Mouse (Mus musculus) brown adipose tissue, adult 24 weeks (tissue): ENCODE data around the gene Dram1. TPM values are rescaled to one million over a fixed set of nuclear protein-coding genes. Genes with fewer than 3 reads are reported as not detected.
"Not testable (repeated sequence)": the region's sequence is repeated elsewhere in the genome, so short reads cannot be mapped to it uniquely, and the experiment has no call there.

Experiments used
- H3K27ac ChIP-seq: fragments of 200-500 bp; replicated peaks from 2 replicates; pipeline ENCODE4 v1.5.1; 2012; ENCODE audit warnings: low read depth, mild to moderate bottlenecking, low read length
- H3K4me1 ChIP-seq: fragments of 200-500 bp; 2 replicates; pipeline ENCODE4 v1.6.1; 2012; ENCODE audit warnings: low read length, mixed read lengths; ENCODE audit not compliant: control insufficient read depth, insufficient read depth, insufficient read length
- H3K4me3 ChIP-seq: fragments of 200-500 bp; 2 replicates; pipeline ENCODE4 v1.5.1; 2012; ENCODE audit warnings: low read depth, mild to moderate bottlenecking, low read length, moderate library complexity; ENCODE audit not compliant: insufficient read depth
- polyA plus RNA-seq: library from polyadenylated mRNA; stranded (reverse); fragments of >200 nt; gene quantifications from 2 replicates; pipeline ENCODE4 v1.2.4, GENCODE M21; 2012; ENCODE audit not compliant: missing spikeins, insufficient read depth, insufficient read length

Dram1 gene
- polyA plus RNA-seq, 1 experiment: 40.7 TPM

DNA sequence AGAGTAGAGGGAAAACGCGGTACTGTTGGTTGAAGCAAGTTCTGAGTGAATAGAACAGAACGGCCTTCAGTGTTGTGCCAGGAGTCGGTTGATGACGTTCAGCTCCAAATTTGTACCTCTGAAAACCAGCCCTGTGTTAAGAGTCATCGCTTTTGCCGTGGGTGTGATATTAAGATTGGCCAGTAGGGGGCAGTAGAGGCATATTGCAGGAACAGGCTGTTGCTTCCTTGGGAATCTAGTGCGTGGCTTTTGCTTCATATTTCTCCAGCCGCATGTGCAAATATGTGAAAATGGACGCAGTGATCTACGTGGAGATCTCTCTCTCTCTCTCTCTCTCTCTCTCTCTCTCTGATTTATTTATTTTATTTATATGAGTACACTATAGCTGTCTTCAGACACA is 2.1 kb downstream of the Dram1 start:
- peaks cover 3% of the 10 kb centered on the region for H3K4me1 ChIP-seq
- no peak overlapping the region for H3K27ac ChIP-seq
- no peak overlapping the region for H3K4me3 ChIP-seq

DNA sequence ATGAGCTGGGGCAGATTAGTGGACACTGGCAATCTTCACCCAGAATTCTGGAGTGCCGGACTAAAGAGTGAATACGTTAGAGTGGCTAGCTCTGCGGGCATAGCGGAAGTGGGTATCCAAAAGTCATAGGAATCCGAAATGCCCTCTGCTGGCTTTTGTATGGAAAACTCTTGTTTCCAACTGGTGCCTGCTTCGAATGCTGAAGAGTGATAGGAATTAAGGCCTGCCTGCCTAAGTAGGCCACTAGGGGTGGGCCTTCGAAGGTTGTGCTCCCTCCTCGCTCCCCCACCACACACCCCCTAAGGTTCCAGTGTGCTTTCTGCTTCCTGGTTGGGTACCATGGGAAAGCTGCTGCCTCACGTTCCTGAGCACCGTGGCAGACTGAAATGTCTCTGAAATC is 3.9 kb downstream of the Dram1 start:
- peaks cover 3% of the 10 kb centered on the region for H3K4me1 ChIP-seq
- H3K27ac ChIP-seq: no peak overlapping the region
- no peak overlapping the region for H3K4me3 ChIP-seq

DNA sequence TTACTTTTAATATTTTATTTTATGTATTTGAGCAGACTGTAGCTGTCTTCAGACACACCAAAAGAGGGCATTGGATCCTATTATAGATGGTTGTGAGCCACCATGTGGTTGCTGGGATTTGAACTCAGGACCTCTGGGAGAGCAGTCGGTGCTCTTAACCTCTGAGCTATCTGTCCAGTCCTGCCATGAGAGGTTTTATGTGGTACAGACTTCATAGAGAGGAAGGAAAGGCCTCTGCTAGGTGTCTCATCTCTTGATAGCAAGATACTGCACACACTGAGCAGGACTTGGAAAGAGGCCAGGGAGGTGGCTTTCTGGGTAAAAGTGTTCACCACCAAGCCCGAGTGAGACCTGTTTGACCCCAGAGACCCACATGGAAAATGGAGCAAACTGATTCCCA is 5.9 kb downstream of the Dram1 start:
- H3K4me1 ChIP-seq, H3K4me3 ChIP-seq, H3K27ac ChIP-seq: not testable (repeated sequence)

DNA sequence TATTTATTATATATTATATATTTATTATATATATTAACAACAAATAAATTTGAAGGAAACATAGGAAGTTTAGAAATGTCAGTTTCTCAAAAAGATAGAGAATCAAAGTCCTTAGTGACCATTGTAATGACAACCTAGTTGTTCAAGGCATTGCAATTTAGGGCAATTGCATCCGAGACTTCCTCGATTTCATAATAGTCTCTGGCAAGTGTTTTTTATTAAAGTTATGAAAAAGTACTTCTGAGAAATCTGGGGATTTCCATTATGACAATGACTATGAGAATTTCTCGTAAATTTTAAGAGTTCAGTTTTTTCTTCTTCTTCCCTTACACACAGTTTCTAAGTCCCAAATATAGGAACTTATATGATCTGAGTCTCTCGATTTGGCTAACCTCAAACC is 6.4 kb downstream of the Dram1 start:
- H3K4me3 ChIP-seq: no peak overlapping the region
- peaks cover 3% of the 10 kb centered on the region for H3K4me1 ChIP-seq
- H3K27ac ChIP-seq: no peak overlapping the region

GRCm38 (mm10) chr10:88371793-88372192 is 7.1 kb downstream of the Dram1 start:
- Histone ChIP-seq H3K4me1 (peaks cover 3% of the 10 kb centered on the region), H3K4me3 (no peak overlapping the region), H3K27ac (no peak overlapping the region)

GRCm38 (mm10) chr10:88369233-88369632 is 9.6 kb downstream of the Dram1 start:
- no peak overlapping the region for H3K4me3 ChIP-seq
- H3K27ac ChIP-seq: no peak overlapping the region
- peaks cover 3% of the 10 kb centered on the region for H3K4me1 ChIP-seq

GRCm38 (mm10) chr10:88364221-88364620 is 14.7 kb downstream of the Dram1 start:
- Histone ChIP-seq H3K4me3 (no peak overlapping the region), H3K27ac (peak overlapping the region; percentile 36), H3K4me1 (no peaks in the 10 kb centered on the region)

DNA sequence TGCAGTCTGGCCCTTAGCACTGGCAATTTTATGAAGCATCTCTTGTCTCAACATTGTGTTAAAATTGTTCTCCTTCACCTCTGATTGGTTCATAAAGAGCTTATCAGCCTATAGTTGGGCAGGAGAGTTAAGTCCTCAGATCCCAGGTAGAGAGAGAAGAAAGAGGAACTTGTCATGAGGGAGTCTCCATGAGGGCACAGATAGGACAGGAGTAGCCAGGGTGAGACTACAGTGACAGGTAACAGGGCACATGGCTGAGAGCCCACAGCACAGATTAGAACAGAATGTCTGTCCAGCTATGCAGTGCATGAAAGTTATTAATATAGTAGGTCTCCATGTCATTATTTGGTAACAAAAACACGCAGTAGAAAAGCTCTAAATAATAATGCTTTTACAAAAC is 16.7 kb downstream of the Dram1 start:
- Histone ChIP-seq H3K4me1 (no peaks in the 10 kb centered on the region), H3K4me3 (no peak overlapping the region), H3K27ac (no peak overlapping the region)

- H3K27ac ChIP-seq: peak overlapping the region; percentile 57
- 0 out of 2 replicates have a peak, but pooled peaks cover 2% of the 10 kb centered on the region for H3K4me1 ChIP-seq
- peak overlapping the region; percentile 66 for H3K4me3 ChIP-seq
Observed at GRCm38 (mm10) chr10:88356983-88357559, 21.8 kb downstream of the Dram1 start.

- H3K4me1 ChIP-seq: 0 out of 2 replicates have a peak, but pooled peaks cover 2% of the 10 kb centered on the region
- H3K27ac ChIP-seq: peak overlapping the region; percentile 57
- H3K4me3 ChIP-seq: peak overlapping the region; percentile 66
Observed at GRCm38 (mm10) chr10:88356114-88356982, 22.5 kb downstream of the Dram1 start.

DNA sequence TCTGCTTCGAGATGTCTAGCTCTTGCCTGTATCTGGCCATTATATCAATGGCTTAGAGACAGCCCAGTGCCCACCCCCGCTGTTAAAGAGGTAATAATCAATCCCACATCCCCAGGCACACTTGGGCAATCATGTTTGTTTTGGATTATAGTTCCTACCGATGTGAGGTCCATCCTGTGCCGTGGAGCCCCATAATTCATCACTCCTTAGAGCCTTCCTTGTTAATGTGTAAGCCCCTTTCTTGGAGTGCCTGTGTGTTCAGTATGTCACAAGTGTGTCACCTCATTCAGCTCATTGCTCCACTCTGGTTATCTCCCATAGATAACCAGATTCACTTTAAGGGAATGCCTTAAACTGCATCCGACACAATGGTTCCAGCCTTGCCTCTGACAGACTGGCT is 24.3 kb downstream of the Dram1 start:
- Histone ChIP-seq H3K4me1 (peaks cover 5% of the 10 kb centered on the region; the same call in 1 of the 2 replicates), H3K27ac (no peak overlapping the region), H3K4me3 (no peak overlapping the region)

DNA sequence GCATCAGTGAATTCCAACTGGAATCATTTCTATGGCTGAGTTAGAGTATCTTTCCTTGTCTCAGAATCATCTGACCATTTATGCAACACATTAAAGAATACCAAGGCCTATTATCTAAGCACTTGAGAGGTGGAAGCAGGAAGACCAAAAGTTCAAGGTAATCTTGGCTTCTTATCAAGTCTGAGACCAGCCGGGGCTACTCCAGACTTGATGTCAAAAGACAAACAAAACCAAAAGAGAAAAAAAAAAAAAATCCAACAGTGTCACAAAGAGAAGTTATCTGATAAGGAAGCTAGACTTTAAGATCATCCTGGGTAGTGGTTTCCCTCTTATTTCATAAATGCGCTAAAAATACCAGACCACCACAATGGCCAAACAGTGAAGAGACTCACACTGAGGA is 26.3 kb downstream of the Dram1 start:
- Histone ChIP-seq H3K4me3 (no peak overlapping the region), H3K27ac (no peak overlapping the region), H3K4me1 (peaks cover 7% of the 10 kb centered on the region; the same call in 1 of the 2 replicates)

- H3K4me3 ChIP-seq: no peak overlapping the region
Observed at GRCm38 (mm10) chr10:88351411-88352103, 27.3 kb downstream of the Dram1 start.

DNA sequence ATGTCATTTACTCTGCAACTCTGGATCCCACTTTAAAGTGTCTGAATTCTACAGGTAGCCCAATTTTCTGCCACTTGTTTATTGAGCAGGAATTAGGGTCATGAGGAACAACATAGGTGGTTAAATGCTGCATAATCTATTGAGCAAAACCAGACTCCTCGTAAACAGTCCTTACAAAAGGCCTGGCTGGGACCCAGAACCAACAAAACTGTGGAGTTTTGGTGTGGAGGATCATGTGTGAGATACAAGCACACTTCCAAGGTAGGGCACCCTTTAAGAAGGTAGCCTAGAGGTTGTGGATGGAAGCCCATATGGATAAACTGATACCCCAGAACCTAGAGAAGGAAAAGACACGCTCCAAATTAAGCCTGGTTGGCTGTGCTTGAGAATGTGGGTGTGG is 28.2 kb downstream of the Dram1 start:
- Histone ChIP-seq H3K4me3 (no peak overlapping the region), H3K27ac (no peak overlapping the region), H3K4me1 (peaks cover 10% of the 10 kb centered on the region; the same call in 1 of the 2 replicates)

More at GRCm38 (mm10) chr10:88351411-88352103, 27.3 kb downstream of the Dram1 start:
- H3K4me1 ChIP-seq: peaks cover 7% of the 10 kb centered on the region; the same call in 1 of the 2 replicates
- H3K27ac ChIP-seq: no peak overlapping the region

DNA sequence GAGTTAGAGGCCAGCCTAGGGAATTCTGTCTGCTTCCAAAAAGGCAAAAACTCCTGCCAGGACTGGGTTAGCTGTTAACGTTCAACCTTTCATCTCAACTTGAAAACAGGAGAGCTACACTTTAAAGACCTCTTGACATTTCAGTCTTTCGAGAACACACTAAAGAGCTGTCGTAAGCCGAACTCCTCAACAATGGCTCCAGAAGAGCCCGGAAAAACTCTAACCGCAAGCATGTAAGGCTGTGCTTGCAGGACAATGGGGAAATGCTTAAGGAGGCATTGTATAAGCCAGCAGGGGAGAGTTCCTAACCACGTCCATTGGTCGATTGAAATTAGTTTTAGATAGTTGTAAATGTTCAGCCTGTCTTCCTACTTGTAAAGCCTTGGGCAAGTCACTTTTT is 29.1 kb downstream of the Dram1 start:
- Histone ChIP-seq H3K4me3 (no peak overlapping the region), H3K4me1 (peaks cover 8% of the 10 kb centered on the region; the same call in 1 of the 2 replicates), H3K27ac (no peak overlapping the region)
